Mouse (Mus musculus): ENCODE measurements at regions not wholly inside any gene's neighbourhood (a gene's known extent, or its start where the extent isn't known, plus 50 kb on each side); places are given as distances from the start of the nearest gene placed in this dataset.
A peak's percentile ranks its signal among the peaks of the same experiment; 100 is the strongest.

GRCm38 (mm10) chr11:88778326-88778725, 60.0 kb upstream of the Msi2 start:
- no peak for DNase-seq

- no peak for DNase-seq
Measured at GRCm38 (mm10) chr11:88774401-88774931, 56.2 kb upstream of the Msi2 start.

GRCm38 (mm10) chr11:88773961-88774360, 55.6 kb upstream of the Msi2 start:
- peak; percentile 2 for DNase-seq

- DNase-seq = no peak
Measured at GRCm38 (mm10) chr11:88770405-88770804, 52.1 kb upstream of the Msi2 start.
